Mouse (Mus musculus): Measurements from ENCODE around the gene Cmtm5. TPM values are rescaled to one million over a fixed set of nuclear protein-coding genes. Genes with fewer than 3 reads are reported as not detected.

Gene Cmtm5
- 2.2 and 2.3 TPM in 2 replicates for polyA plus RNA-seq (2015; fragmentation: Nextera tagmentation; extraction: Ambion mirVana)

DNA sequence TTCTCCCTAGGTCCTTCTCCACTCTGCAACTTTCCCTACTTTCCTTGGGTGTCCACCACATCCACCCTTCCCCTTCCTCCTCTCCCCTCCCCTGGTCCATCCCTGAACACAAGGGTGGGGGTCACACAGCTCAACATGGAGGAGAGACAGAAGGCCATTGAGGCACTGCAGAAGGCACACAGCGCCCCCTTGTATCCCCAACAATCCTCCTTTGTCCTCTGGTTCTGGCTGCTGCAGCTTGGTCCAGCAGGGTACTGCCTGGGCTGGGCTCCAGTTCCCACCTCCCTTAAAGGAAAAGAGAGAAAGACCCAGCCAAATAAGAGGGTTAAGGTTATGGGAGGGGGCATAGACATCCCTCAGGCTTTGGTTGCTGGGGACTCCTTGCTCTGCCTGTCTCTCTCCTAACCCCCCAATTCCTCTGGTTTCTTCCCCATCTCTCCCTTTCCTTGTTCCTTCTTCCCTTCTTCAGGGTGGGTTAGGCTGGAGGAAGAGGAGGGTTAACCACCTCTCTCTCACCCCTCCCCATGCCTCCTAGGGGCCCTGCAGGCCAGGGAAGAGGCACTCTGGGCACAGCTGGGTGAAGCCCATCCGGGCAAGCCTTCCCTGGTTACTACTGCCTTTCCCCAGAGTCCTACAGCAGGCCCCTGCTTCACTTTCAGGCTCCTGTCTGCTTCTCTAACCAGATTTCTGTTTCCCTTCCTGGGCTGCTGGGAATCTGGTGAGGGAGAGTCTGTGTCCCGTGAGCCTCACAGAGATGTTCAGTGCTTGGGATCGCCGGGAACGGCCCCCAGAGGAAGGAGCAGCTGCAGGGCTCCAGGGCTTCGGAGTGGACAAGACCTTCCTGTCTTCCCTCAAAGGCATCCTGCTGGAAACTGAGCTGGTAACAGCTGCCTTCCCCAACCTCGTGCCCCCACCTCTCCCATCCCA is at the start of gene Cmtm5:
TSS of gene Cmtm5 (plus strand) at position 358 of the 927 bp plus-strand sequence.
- Histone ChIP-seq H3K4me3 (replicated peaks) (no peak within 1 kb of the TSS), H3K4me2 (replicated peaks) (no peak within 1 kb of the TSS), H3K4me1 (replicated peaks) (peaks cover 18% of the 10 kb centered on the region; the same call in 1 of the 2 replicates), H3K9ac (no peak within 1 kb of the TSS), H3K36me3 (no peaks in the 10 kb centered on the region), H3K9me3 (no peaks in the 10 kb centered on the region), H3K27ac (peak within 1 kb of the TSS; percentile 56), H3K27me3 (replicated peaks) (no peaks in the 10 kb centered on the region)
- ATAC-seq, result no peak
- 48% methylated on average over 8 of the region's 8 CpGs for WGBS

DNA sequence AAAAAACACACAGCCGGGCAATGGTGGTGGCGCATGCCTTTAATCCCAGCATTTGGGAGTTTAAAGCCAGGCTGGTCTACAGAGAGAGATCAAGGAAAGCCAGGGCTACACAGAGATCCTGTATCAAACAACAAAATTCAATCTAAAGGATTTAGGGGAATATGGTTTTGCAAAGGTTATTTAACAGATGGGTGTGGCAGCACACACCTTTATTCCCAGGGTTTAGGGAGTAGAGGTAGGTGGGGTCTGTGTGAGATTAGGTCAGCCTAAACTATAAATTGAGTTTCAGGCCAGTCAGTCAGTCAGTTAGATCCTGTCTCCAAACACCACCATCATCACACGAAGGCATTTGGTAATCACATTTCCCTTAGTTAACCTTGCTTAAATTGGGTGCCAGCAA is 43.9 kb upstream of the Cmtm5 start, which contains the start of gene Pabpn1:
TSS of gene Pabpn1 (plus strand) at position 301 of the 400 bp plus-strand sequence.
- 89% methylated on average over 3 of the region's 3 CpGs for WGBS
- ATAC-seq, result no peak
- Histone ChIP-seq H3K27ac (peak within 1 kb of the TSS; percentile 82), H3K4me2 (replicated peaks) (peak within 1 kb of the TSS; percentile 58), H3K36me3 (peaks cover 11% of the 10 kb centered on the region), H3K27me3 (replicated peaks) (no peaks in the 10 kb centered on the region), H3K4me1 (replicated peaks) (peaks cover 6% of the 10 kb centered on the region; the same call in 1 of the 2 replicates), H3K4me3 (replicated peaks) (peak within 1 kb of the TSS; percentile 93), H3K9me3 (no peaks in the 10 kb centered on the region), H3K9ac (peak within 1 kb of the TSS; percentile 33; the same call in 1 of the 2 replicates)

DNA sequence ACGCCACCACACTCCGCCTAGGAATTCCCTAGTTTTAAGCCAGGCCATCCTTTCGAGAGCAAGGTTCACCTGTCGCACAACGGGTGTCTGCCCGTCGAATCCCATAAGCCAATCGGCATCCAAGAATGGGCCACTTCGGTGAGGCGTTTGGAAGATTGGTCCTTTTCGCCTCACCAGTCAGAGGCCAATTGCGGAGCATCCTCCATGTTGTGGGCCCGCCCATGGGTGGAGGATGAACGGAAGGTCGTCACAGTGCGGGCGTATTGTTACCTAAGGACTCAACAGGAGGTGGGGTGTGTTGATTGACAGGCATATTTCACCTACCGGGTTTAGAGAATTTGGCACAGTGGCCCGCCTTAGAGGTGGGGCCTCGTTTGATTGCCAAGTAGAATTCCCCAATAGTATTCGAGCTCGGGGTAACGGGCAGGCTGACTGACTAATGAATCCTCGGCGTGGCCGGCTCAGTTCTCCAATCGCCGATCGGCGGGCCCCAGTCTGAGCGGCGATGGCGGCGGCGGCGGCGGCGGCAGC is 42.3 kb upstream of the Cmtm5 start:
- Histone ChIP-seq H3K4me1 (replicated peaks) (peaks cover 9% of the 10 kb centered on the region; the same call in 1 of the 2 replicates), H3K27me3 (replicated peaks) (no peaks in the 10 kb centered on the region), H3K36me3 (peaks cover 14% of the 10 kb centered on the region), H3K27ac (peak overlapping the region; percentile 96), H3K4me2 (replicated peaks) (peak overlapping the region; percentile 61), H3K9ac (peak overlapping the region; percentile 100), H3K4me3 (replicated peaks) (peak overlapping the region; percentile 93), H3K9me3 (no peaks in the 10 kb centered on the region)
- under 1% methylated on average over 38 of the region's 38 CpGs for WGBS
- peak; percentile 99 for ATAC-seq

DNA sequence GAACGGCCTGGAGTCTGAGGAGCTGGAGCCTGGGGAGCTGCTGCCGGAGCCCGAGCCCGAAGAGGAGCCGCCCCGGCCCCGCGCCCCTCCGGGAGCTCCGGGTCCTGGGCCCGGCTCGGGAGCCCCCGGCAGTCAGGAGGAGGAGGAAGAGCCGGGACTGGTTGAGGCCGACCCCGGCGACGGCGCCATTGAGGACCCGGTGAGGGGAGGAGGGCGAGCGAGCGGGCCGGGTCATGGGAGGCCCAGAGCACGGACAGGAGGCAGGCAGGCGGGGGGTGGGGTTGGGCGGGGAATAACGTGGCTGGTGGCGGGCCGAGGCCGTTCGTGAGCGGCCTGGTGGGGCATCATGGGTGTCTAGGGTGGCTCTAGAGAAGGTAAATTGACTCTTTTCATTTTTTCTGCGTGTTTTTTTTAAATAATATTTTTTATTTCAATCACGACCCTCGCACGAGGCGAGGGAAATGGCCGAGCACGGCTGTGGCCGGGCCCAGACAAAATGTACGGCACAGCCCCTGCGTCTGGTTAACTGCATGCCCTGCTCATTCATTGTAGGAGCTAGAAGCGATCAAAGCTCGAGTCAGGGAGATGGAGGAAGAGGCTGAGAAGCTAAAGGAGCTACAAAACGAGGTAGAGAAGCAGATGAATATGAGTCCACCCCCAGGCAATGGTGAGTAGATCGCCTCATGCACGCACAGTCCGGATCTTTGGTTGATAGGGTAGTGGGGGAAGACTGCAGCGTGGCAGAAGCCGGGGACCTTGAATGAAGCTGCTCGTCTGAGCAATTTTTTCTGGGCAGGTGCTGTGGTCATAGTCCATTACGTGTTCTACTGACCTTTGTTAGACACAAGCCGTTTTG is 41.5 kb upstream of the Cmtm5 start:
- H3K4me1 ChIP-seq (replicated peaks), result peaks cover 9% of the 10 kb centered on the region; the same call in 1 of the 2 replicates
- H3K36me3 ChIP-seq, result peaks cover 17% of the 10 kb centered on the region
- H3K4me3 ChIP-seq (replicated peaks), result peak overlapping the region; percentile 93
- peak overlapping the region; percentile 96 for H3K27ac ChIP-seq
- peak overlapping the region; percentile 100 for H3K9ac ChIP-seq
- H3K27me3 ChIP-seq (replicated peaks), result no peaks in the 10 kb centered on the region
- peak; percentile 74 for ATAC-seq
- WGBS, result under 1% methylated on average over 54 of the region's 54 CpGs
- H3K4me2 ChIP-seq (replicated peaks), result peak overlapping the region; percentile 61
- H3K9me3 ChIP-seq, result no peaks in the 10 kb centered on the region

DNA sequence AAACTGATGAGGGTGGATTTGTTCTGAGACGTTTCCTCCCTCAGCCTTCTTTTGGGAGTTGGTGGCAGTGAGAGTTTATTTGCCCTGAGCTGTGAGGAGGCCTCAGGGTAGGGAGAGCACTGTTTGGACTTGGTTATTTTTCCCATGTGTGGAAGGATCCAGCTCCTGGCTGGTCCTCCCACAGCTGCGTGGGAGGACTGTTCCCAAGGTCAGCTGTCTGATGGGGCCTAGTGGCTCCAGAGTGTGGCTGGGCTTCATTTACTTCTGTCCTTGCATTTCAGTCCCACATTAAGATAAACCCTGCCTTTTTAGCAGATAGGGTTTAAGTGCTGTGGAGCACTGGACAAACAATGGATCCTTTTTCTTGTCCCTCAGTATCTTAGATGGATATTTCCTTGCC is 38.6 kb upstream of the Cmtm5 start:
- Histone ChIP-seq H3K4me1 (replicated peaks) (peaks cover 6% of the 10 kb centered on the region; the same call in 1 of the 2 replicates), H3K27me3 (replicated peaks) (no peaks in the 10 kb centered on the region), H3K27ac (no peak overlapping the region), H3K9ac (no peak overlapping the region), H3K9me3 (no peaks in the 10 kb centered on the region), H3K4me3 (replicated peaks) (no peak overlapping the region), H3K36me3 (peaks cover 17% of the 10 kb centered on the region), H3K4me2 (replicated peaks) (no peak overlapping the region)
- no peak for ATAC-seq
- WGBS, result 58% methylated on average over 2 of the region's 2 CpGs

DNA sequence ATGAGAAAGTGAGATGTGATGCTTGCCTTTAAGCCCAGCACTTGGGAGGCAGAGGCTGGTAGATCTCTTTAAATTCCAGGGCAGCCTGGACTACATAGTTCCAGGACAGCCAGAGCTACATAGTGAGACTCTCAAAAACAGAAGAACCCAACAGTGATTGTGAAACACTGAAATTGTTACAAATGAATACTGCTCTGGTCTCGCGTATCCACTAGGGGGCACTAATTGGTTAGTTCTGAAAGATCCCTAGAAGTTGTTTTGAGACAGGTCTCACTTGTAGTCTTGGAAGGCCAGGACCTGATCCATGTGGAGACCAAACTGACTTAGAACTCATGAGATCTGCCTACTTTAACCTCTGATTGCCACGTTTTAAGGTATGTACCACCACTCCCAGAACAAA is 35.7 kb upstream of the Cmtm5 start:
- ATAC-seq, result peak; percentile 70
- H3K4me2 ChIP-seq (replicated peaks), result no peak overlapping the region
- no peak overlapping the region for H3K9ac ChIP-seq
- no peak overlapping the region for H3K27ac ChIP-seq
- no peaks in the 10 kb centered on the region for H3K27me3 ChIP-seq (replicated peaks)
- peaks cover 17% of the 10 kb centered on the region for H3K36me3 ChIP-seq
- under 1% methylated on average over 3 of the region's 3 CpGs for WGBS
- peaks cover 6% of the 10 kb centered on the region; the same call in 1 of the 2 replicates for H3K4me1 ChIP-seq (replicated peaks)
- H3K9me3 ChIP-seq, result no peaks in the 10 kb centered on the region
- no peak overlapping the region for H3K4me3 ChIP-seq (replicated peaks)

DNA sequence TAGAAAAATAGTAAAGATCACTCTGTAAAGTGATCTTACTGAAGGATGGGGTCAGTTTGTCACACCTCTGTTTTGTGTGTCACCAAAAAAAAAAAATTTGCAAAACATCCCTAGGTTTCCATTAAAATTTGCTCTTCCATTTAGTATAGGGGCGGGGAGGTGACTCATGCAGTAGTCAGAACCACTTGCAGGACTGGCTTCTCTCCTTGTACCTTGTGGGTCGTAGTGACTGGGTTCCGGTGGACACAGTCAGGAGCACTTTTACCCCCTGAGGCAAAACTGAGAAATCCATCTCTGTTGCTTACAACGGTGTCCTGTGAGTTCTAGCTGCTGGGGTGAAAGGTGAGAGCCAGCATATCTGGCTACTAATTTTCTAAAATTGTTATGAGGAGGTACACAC is 32.4 kb upstream of the Cmtm5 start:
- ATAC-seq, result no peak
- WGBS, result 87% methylated on average over 4 of the region's 4 CpGs

DNA sequence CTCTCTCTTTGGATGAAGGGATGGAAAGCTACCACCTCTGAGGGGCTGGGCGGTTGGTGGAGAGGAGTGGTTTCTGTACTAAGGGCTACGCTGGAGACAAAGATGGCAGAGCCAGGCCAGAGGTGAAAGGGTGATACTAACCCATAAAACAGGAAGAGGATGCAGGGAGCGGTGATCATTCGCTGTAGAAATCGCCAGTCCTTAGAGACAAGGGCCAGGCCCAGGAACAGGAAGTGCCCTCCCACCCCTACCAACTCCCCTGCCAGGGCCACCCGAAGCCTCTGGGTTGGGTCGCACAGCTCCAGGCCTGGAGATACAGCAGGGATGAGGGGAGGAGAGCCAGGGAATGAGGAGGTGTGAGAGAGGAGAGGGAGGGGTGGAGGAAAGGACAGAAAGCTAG is 27.4 kb upstream of the Cmtm5 start:
- Histone ChIP-seq H3K27me3 (replicated peaks) (0 out of 2 replicates have a peak, but pooled peaks cover 2% of the 10 kb centered on the region), H3K4me2 (replicated peaks) (no peak overlapping the region), H3K9me3 (no peaks in the 10 kb centered on the region), H3K9ac (no peak overlapping the region), H3K36me3 (no peaks in the 10 kb centered on the region), H3K4me3 (replicated peaks) (no peak overlapping the region), H3K27ac (no peak overlapping the region), H3K4me1 (replicated peaks) (peaks cover 10% of the 10 kb centered on the region; the same call in 1 of the 2 replicates)
- WGBS, result 74% methylated on average over 7 of the region's 7 CpGs
- ATAC-seq, result no peak

More for the DNA sequence above, 32.4 kb upstream of the Cmtm5 start:
- Histone ChIP-seq H3K4me1 (replicated peaks) (no peaks in the 10 kb centered on the region), H3K27me3 (replicated peaks) (no peaks in the 10 kb centered on the region), H3K9me3 (no peaks in the 10 kb centered on the region), H3K4me2 (replicated peaks) (no peak overlapping the region), H3K4me3 (replicated peaks) (no peak overlapping the region), H3K36me3 (0 out of 2 replicates have a peak, but pooled peaks cover 4% of the 10 kb centered on the region), H3K27ac (no peak overlapping the region), H3K9ac (no peak overlapping the region)

DNA sequence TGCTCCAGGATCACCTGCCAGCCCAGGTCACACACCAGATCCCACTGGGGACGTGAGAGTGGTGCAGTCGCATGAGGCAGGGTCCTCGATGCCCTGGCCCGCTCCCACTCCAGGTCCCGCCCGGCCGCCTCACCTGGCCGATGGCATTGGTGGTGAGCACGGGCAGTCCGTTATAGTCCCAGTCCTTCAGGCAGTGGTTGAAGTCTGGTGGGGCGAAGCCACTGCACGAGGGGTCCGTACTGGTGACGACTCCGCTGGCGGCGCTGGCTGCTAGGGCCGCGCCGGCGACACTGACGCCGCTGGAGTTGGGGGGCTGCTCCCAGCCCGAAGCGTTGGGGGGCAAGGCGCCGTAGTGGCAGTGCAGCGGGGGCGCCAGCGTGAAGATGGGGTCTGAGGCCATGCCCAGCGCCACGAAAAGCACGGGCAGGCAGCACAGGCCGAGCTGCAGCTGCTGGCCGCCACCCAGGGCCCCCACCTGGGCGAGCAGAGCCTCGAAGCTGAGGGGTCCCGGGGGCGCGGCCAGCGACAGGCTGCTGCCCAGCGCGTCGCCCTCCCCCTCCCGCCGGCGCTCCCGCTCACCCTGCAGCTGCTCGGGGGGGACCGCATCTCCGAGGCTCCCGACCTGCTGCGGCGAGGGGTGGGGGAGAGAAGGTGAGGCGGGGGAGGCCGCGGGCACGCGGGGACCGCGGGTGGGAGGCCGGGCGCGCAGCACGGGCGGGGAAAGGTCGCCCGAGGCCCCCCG is 23.8 kb upstream of the Cmtm5 start:
- Histone ChIP-seq H3K36me3 (peaks cover 5% of the 10 kb centered on the region; the same call in 1 of the 2 replicates), H3K27me3 (replicated peaks) (0 out of 2 replicates have a peak, but pooled peaks cover 2% of the 10 kb centered on the region), H3K9me3 (no peaks in the 10 kb centered on the region), H3K9ac (peak overlapping the region; percentile 93), H3K4me3 (replicated peaks) (peak overlapping the region; percentile 94), H3K4me2 (replicated peaks) (peak overlapping the region; percentile 99), H3K4me1 (replicated peaks) (peaks cover 10% of the 10 kb centered on the region; the same call in 1 of the 2 replicates), H3K27ac (peak overlapping the region; percentile 68; the same call in 1 of the 2 replicates)
- peak; percentile 78 for ATAC-seq
- WGBS, result 2% methylated on average over 54 of the region's 69 CpGs

DNA sequence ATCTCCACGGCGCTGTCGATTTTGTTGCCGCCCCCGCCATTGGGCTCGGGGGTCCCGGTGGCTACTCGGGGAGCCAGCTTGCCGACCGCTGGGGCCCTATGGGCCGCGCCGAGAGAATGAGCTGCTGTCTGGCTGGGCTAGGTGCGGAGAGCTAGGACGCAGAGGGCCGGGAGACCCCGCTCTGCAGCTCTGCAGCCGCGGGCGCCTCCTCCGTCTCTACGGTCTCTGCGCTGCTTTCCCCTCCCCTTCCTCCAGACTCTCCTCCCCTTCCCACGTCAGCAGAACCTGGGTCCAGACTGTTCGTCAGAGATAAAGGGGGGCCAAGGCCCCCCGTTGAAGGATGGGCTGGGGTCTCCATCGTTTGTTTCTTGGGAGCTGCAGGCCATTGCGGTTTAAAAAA is 23.2 kb upstream of the Cmtm5 start, which contains the start of gene Slc22a17:
TSS of gene Slc22a17 (minus strand) at position 247 of the 400 bp plus-strand sequence.
- H3K4me2 ChIP-seq (replicated peaks), result peak within 1 kb of the TSS; percentile 99
- peak within 1 kb of the TSS; percentile 93 for H3K9ac ChIP-seq
- H3K4me1 ChIP-seq (replicated peaks), result peaks cover 10% of the 10 kb centered on the region; the same call in 1 of the 2 replicates
- ATAC-seq, result peak; percentile 92
- 0 out of 2 replicates have a peak, but pooled peaks cover 2% of the 10 kb centered on the region for H3K27me3 ChIP-seq (replicated peaks)
- peak within 1 kb of the TSS; percentile 94 for H3K4me3 ChIP-seq (replicated peaks)
- H3K9me3 ChIP-seq, result no peaks in the 10 kb centered on the region
- 0% methylated on average over 28 of the region's 28 CpGs for WGBS
- H3K27ac ChIP-seq, result peak within 1 kb of the TSS; percentile 68; the same call in 1 of the 2 replicates
- peaks cover 6% of the 10 kb centered on the region; the same call in 1 of the 2 replicates for H3K36me3 ChIP-seq

DNA sequence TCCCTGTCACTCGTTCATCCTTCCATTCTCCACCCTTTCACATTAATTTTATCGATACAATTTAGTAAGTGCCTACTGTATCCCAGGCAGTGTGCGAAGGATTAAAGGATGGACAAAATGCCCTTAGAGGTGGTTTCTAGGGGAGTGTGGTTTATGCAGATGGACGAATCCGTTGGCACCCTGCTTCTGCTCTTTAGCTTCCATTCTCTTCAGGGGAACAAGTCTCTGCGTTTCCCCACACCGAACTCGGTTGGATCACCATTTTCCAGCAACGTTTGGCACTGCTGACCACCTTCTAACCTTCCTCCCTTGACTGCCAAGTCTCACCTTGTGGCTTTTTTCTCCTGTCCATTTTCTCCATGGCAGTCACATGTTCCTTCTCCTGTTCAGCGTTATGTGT is 22.7 kb upstream of the Cmtm5 start:
- peak overlapping the region; percentile 93 for H3K9ac ChIP-seq
- peak overlapping the region; percentile 68; the same call in 1 of the 2 replicates for H3K27ac ChIP-seq
- ATAC-seq, result 0 out of 2 replicates have a peak, but pooled peaks have one; percentile 1
- H3K9me3 ChIP-seq, result no peaks in the 10 kb centered on the region
- H3K4me3 ChIP-seq (replicated peaks), result peak overlapping the region; percentile 94
- H3K4me1 ChIP-seq (replicated peaks), result peaks cover 10% of the 10 kb centered on the region; the same call in 1 of the 2 replicates
- 0 out of 2 replicates have a peak, but pooled peaks cover 2% of the 10 kb centered on the region for H3K27me3 ChIP-seq (replicated peaks)
- WGBS, result 17% methylated on average over 10 of the region's 10 CpGs
- peaks cover 6% of the 10 kb centered on the region; the same call in 1 of the 2 replicates for H3K36me3 ChIP-seq
- peak overlapping the region; percentile 99 for H3K4me2 ChIP-seq (replicated peaks)
